Mouse (Mus musculus) heart, embryonic 10.5 days (tissue): ENCODE measurements at regions not wholly inside any gene's neighbourhood (a gene's known extent, or its start where the extent isn't known, plus 50 kb on each side); places are given as distances from the start of the nearest gene placed in this dataset.
"Not testable (repeated sequence)": the region's sequence is repeated elsewhere in the genome, so short reads cannot be mapped to it uniquely, and the experiment has no call there.

Experiments
- DNase-seq: peaks from one replicate; pipeline ENCODE4 v3.0.0-alpha.2; 2017; ENCODE audit warnings: low spot score
- H3K27ac ChIP-seq: fragments of 300-500 bp; sonication (generic); 2 replicates; pipeline ENCODE4 v1.5.1; 2016; ENCODE audit warnings: mild to moderate bottlenecking
- H3K27me3 ChIP-seq: fragments of 300-500 bp; sonication (generic); 2 replicates; pipeline ENCODE4 v1.6.1; 2016; ENCODE audit warnings: mild to moderate bottlenecking; ENCODE audit not compliant: poor library complexity, insufficient read depth, severe bottlenecking
- H3K36me3 ChIP-seq: fragments of 300-500 bp; sonication (generic); 2 replicates; pipeline ENCODE4 v1.6.1; 2016; ENCODE audit warnings: mild to moderate bottlenecking, moderate library complexity
- H3K4me1 ChIP-seq: fragments of 300-500 bp; sonication (generic); 2 replicates; pipeline ENCODE4 v1.6.1; 2016; ENCODE audit warnings: mild to moderate bottlenecking
- H3K4me3 ChIP-seq: fragments of 300-500 bp; sonication (generic); 2 replicates; pipeline ENCODE4 v1.5.1; 2016; ENCODE audit warnings: mild to moderate bottlenecking, moderate library complexity
- H3K9me3 ChIP-seq: fragments of 300-500 bp; sonication (generic); 2 replicates; pipeline ENCODE4 v1.6.1; 2016; ENCODE audit warnings: mild to moderate bottlenecking, moderate library complexity
- WGBS: fragments of 180-500 bp; shearing (Covaris S2); methylation state at CpG from one replicate; pipeline ENCODE4 v1.1.7; 2016; 5-methylcytosine and 5-hydroxymethylcytosine counted together

- no peaks in the 10 kb centered on the region for H3K9me3 ChIP-seq
- no peak overlapping the region for H3K4me3 ChIP-seq
- no peaks in the 10 kb centered on the region for H3K27me3 ChIP-seq
- WGBS: 83% methylated on average over 8 of the region's 8 CpGs
- H3K27ac ChIP-seq: no peak overlapping the region
- DNase-seq: no peak
- H3K4me1 ChIP-seq: no peaks in the 10 kb centered on the region
- no peaks in the 10 kb centered on the region for H3K36me3 ChIP-seq
Observed at GRCm38 (mm10) chr4:23341240-23341639, 853.1 kb upstream of the Pou3f2 start.

GRCm38 (mm10) chr4:23338481-23338880, 850.3 kb upstream of the Pou3f2 start:
- no peaks in the 10 kb centered on the region for H3K27me3 ChIP-seq
- no peak overlapping the region for H3K27ac ChIP-seq
- no peaks in the 10 kb centered on the region for H3K36me3 ChIP-seq
- no peaks in the 10 kb centered on the region for H3K9me3 ChIP-seq
- WGBS: 76% methylated on average over 5 of the region's 5 CpGs
- no peaks in the 10 kb centered on the region for H3K4me1 ChIP-seq
- no peak overlapping the region for H3K4me3 ChIP-seq
- DNase-seq: no peak

GRCm38 (mm10) chr4:23300617-23301016, 812.5 kb upstream of the Pou3f2 start:
- WGBS: 24% methylated on average over 2 of the region's 2 CpGs
- no peaks in the 10 kb centered on the region for H3K4me1 ChIP-seq
- H3K27ac ChIP-seq: no peak overlapping the region

GRCm38 (mm10) chr4:23280087-23280486, 791.9 kb upstream of the Pou3f2 start:
- no peaks in the 10 kb centered on the region for H3K9me3 ChIP-seq
- no peaks in the 10 kb centered on the region for H3K27me3 ChIP-seq
- H3K4me1 ChIP-seq: no peaks in the 10 kb centered on the region
- H3K36me3 ChIP-seq: no peaks in the 10 kb centered on the region
- no peak for DNase-seq
- WGBS: 79% methylated on average over 6 of the region's 6 CpGs
- no peak overlapping the region for H3K27ac ChIP-seq
- H3K4me3 ChIP-seq: no peak overlapping the region

More at GRCm38 (mm10) chr4:23300617-23301016, 812.5 kb upstream of the Pou3f2 start:
- Histone ChIP-seq H3K27me3 (no peaks in the 10 kb centered on the region), H3K9me3 (no peaks in the 10 kb centered on the region), H3K4me3 (no peak overlapping the region), H3K36me3 (no peaks in the 10 kb centered on the region)
- no peak for DNase-seq

GRCm38 (mm10) chr4:23275203-23275602, 787.0 kb upstream of the Pou3f2 start:
- WGBS: 76% methylated on average over 5 of the region's 5 CpGs
- H3K27me3 ChIP-seq: no peaks in the 10 kb centered on the region
- H3K9me3 ChIP-seq: no peaks in the 10 kb centered on the region
- H3K36me3 ChIP-seq: no peaks in the 10 kb centered on the region
- H3K4me3 ChIP-seq: no peak overlapping the region
- no peak overlapping the region for H3K27ac ChIP-seq
- no peaks in the 10 kb centered on the region for H3K4me1 ChIP-seq
- DNase-seq: no peak

- no peak for DNase-seq
- no peak overlapping the region for H3K4me3 ChIP-seq
Observed at GRCm38 (mm10) chr4:23271947-23272346, 783.8 kb upstream of the Pou3f2 start.

GRCm38 (mm10) chr4:23260371-23260770, 772.2 kb upstream of the Pou3f2 start:
- H3K9me3 ChIP-seq: peaks cover 9% of the 10 kb centered on the region
- DNase-seq: no peak
- H3K27ac ChIP-seq: no peak overlapping the region
- no peaks in the 10 kb centered on the region for H3K27me3 ChIP-seq
- no peaks in the 10 kb centered on the region for H3K4me1 ChIP-seq
- 90% methylated on average over 4 of the region's 4 CpGs for WGBS
- H3K4me3 ChIP-seq: no peak overlapping the region
- H3K36me3 ChIP-seq: no peaks in the 10 kb centered on the region

More at GRCm38 (mm10) chr4:23271947-23272346, 783.8 kb upstream of the Pou3f2 start:
- no peaks in the 10 kb centered on the region for H3K4me1 ChIP-seq
- no peaks in the 10 kb centered on the region for H3K9me3 ChIP-seq
- H3K27ac ChIP-seq: no peak overlapping the region
- H3K27me3 ChIP-seq: no peaks in the 10 kb centered on the region
- H3K36me3 ChIP-seq: no peaks in the 10 kb centered on the region

- DNase-seq: no peak
- Histone ChIP-seq H3K9me3 (no peaks in the 10 kb centered on the region), H3K36me3 (no peaks in the 10 kb centered on the region), H3K4me3 (no peak overlapping the region), H3K27ac (no peak overlapping the region), H3K27me3 (no peaks in the 10 kb centered on the region), H3K4me1 (no peaks in the 10 kb centered on the region)
- 44% methylated on average over 1 of the region's 1 CpGs for WGBS
Observed at GRCm38 (mm10) chr4:23234960-23235359, 746.8 kb upstream of the Pou3f2 start.

- H3K9me3 ChIP-seq: not testable (repeated sequence)
- 73% methylated on average over 1 of the region's 1 CpGs for WGBS
Observed at GRCm38 (mm10) chr4:23194756-23195155, 706.6 kb upstream of the Pou3f2 start.

GRCm38 (mm10) chr4:23193384-23194135, 705.4 kb upstream of the Pou3f2 start:
- WGBS: 72% methylated on average over 6 of the region's 6 CpGs
- no peaks in the 10 kb centered on the region for H3K27me3 ChIP-seq
- no peaks in the 10 kb centered on the region for H3K36me3 ChIP-seq
- H3K4me1 ChIP-seq: no peaks in the 10 kb centered on the region
- no peak overlapping the region for H3K4me3 ChIP-seq
- H3K27ac ChIP-seq: no peak overlapping the region
- H3K9me3 ChIP-seq: no peaks in the 10 kb centered on the region
- no peak for DNase-seq

More at GRCm38 (mm10) chr4:23194756-23195155, 706.6 kb upstream of the Pou3f2 start:
- H3K4me3 ChIP-seq, H3K36me3 ChIP-seq, DNase-seq, H3K4me1 ChIP-seq, H3K27ac ChIP-seq, H3K27me3 ChIP-seq: not testable (repeated sequence)

GRCm38 (mm10) chr4:23173811-23174210, 685.6 kb upstream of the Pou3f2 start:
- Histone ChIP-seq H3K9me3 (no peaks in the 10 kb centered on the region), H3K4me1 (no peaks in the 10 kb centered on the region), H3K36me3 (no peaks in the 10 kb centered on the region), H3K27me3 (no peaks in the 10 kb centered on the region), H3K27ac (no peak overlapping the region), H3K4me3 (no peak overlapping the region)
- no peak for DNase-seq
- 88% methylated on average over 1 of the region's 1 CpGs for WGBS

- H3K4me1 ChIP-seq: no peaks in the 10 kb centered on the region
- H3K36me3 ChIP-seq: no peaks in the 10 kb centered on the region
- H3K4me3 ChIP-seq: no peak overlapping the region
- DNase-seq: no peak
- H3K9me3 ChIP-seq: no peaks in the 10 kb centered on the region
- no peaks in the 10 kb centered on the region for H3K27me3 ChIP-seq
- 77% methylated on average over 4 of the region's 4 CpGs for WGBS
- no peak overlapping the region for H3K27ac ChIP-seq
Observed at GRCm38 (mm10) chr4:23173330-23173729, 685.2 kb upstream of the Pou3f2 start.

GRCm38 (mm10) chr4:23148097-23148849, 660.1 kb upstream of the Pou3f2 start:
- Histone ChIP-seq H3K9me3 (no peaks in the 10 kb centered on the region), H3K27ac (no peak overlapping the region), H3K4me3 (no peak overlapping the region), H3K36me3 (no peaks in the 10 kb centered on the region), H3K4me1 (no peaks in the 10 kb centered on the region), H3K27me3 (no peaks in the 10 kb centered on the region)
- WGBS: 88% methylated on average over 3 of the region's 3 CpGs
- DNase-seq: no peak
